Mouse (Mus musculus) liver, embryonic 15.5 days (tissue): ENCODE results near the gene Cfap161. TPM values are rescaled to one million over a fixed set of nuclear protein-coding genes. Genes with fewer than 3 reads are reported as not detected.

Experiments
- ATAC-seq: fragments of 200-750 bp; cut with Nextera tagmentation; 2 replicates; pipeline ENCODE4 v1.8.0; 2017; ENCODE audit warnings: moderate number of reproducible peaks, mild to moderate bottlenecking, moderate library complexity; ENCODE audit not compliant: insufficient read depth
- H3K27ac ChIP-seq: fragments of 300-500 bp; sonication (generic); replicated peaks from 2 replicates; pipeline ENCODE4 v1.5.1; 2015; ENCODE audit warnings: mild to moderate bottlenecking, inconsistent platforms
- H3K27me3 ChIP-seq: fragments of 300-500 bp; sonication (generic); 2 replicates; pipeline ENCODE4 v1.6.1; 2015; ENCODE audit warnings: mild to moderate bottlenecking, inconsistent platforms
- H3K36me3 ChIP-seq: fragments of 300-500 bp; sonication (generic); replicated peaks from 2 replicates; pipeline ENCODE4 v1.6.1; 2015; ENCODE audit warnings: moderate library complexity, mild to moderate bottlenecking, inconsistent platforms
- H3K4me1 ChIP-seq: fragments of 300-500 bp; sonication (generic); replicated peaks from 2 replicates; pipeline ENCODE4 v1.6.1; 2015; ENCODE audit warnings: inconsistent platforms
- H3K4me2 ChIP-seq: fragments of 300-500 bp; sonication (generic); 2 replicates; pipeline ENCODE4 v1.6.1; 2015; ENCODE audit warnings: moderate library complexity, mild to moderate bottlenecking, inconsistent platforms
- H3K4me3 ChIP-seq: fragments of 300-500 bp; sonication (generic); replicated peaks from 2 replicates; pipeline ENCODE4 v1.5.1; 2015; ENCODE audit warnings: mild to moderate bottlenecking, inconsistent platforms
- H3K9ac ChIP-seq: fragments of 300-500 bp; sonication (generic); 2 replicates; pipeline ENCODE4 v1.6.1; 2015; ENCODE audit warnings: moderate library complexity, mild to moderate bottlenecking, inconsistent platforms
- H3K9me3 ChIP-seq: fragments of 300-500 bp; sonication (generic); replicated peaks from 2 replicates; pipeline ENCODE4 v1.6.1; 2016; ENCODE audit warnings: inconsistent platforms
- WGBS: fragments of 180-500 bp; shearing (Covaris S2); methylation state at CpG from one replicate; pipeline ENCODE4 v1.1.7; 2015; ENCODE audit warnings: mixed read lengths; ENCODE audit not compliant: insufficient replicate concordance; 5-methylcytosine and 5-hydroxymethylcytosine counted together
- polyA plus RNA-seq: library from polyadenylated mRNA; unstranded; fragments of >200 nt; fragmentation: Nextera tagmentation; extraction: Ambion mirVana; gene quantifications from 2 replicates; pipeline ENCODE4 v1.2.1, GENCODE M21; 2015

Cfap161 gene
- polyA plus RNA-seq, 1 experiment from 2014 or later = not detected

- no peak overlapping the region for H3K4me2 ChIP-seq
- no peaks in the 10 kb centered on the region for H3K36me3 ChIP-seq
- WGBS = 49% methylated on average over 5 of the region's 5 CpGs
- no peak overlapping the region for H3K4me3 ChIP-seq
- no peak for ATAC-seq
- H3K27me3 ChIP-seq = no peaks in the 10 kb centered on the region
- no peaks in the 10 kb centered on the region for H3K9me3 ChIP-seq
- H3K4me1 ChIP-seq = no peaks in the 10 kb centered on the region
- H3K27ac ChIP-seq = no peak overlapping the region
- H3K9ac ChIP-seq = no peak overlapping the region
Observed at GRCm38 (mm10) chr7:83726936-83727632, 67.6 kb downstream of the Cfap161 start.

GRCm38 (mm10) chr7:83725801-83726200, 68.9 kb downstream of the Cfap161 start:
- Histone ChIP-seq H3K9ac (no peak overlapping the region), H3K27me3 (no peaks in the 10 kb centered on the region), H3K4me1 (no peaks in the 10 kb centered on the region), H3K4me3 (no peak overlapping the region), H3K9me3 (no peaks in the 10 kb centered on the region), H3K4me2 (no peak overlapping the region), H3K36me3 (no peaks in the 10 kb centered on the region), H3K27ac (no peak overlapping the region)
- ATAC-seq = no peak

DNA sequence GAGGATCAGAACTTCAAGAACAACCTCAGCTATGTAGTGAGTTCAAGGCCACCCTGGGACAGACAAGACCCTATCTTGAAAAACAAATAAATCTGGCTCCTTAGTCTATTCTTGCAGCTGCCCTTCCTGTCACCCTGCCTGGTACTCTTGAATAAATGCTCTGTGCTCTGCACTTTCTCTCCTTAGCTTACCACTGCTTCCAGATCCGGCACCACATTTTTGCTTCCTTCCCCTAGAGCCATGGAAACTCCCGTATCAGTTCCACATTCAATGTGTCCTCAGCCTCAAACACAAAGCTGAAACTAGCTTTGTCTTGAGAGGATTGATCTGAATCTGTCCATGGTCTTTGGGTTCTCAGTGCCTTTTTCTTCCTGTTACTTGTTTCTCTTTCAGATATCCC, 70.1 kb downstream of the Cfap161 start:
- Histone ChIP-seq H3K27me3 (no peaks in the 10 kb centered on the region), H3K36me3 (no peaks in the 10 kb centered on the region), H3K4me3 (no peak overlapping the region), H3K4me2 (no peak overlapping the region), H3K9ac (no peak overlapping the region), H3K27ac (no peak overlapping the region), H3K4me1 (no peaks in the 10 kb centered on the region), H3K9me3 (no peaks in the 10 kb centered on the region)
- WGBS = 46% methylated on average over 2 of the region's 2 CpGs
- no peak for ATAC-seq

Other genes starting within 250 kb of the Cfap161 start
- 0.18 and 0.23 TPM in 2 replicates for gene Tmc3, start 210.0 kb downstream of the Cfap161 start, polyA plus RNA-seq
- 14.4 and 18.8 TPM in 2 replicates for gene Stard5, start 162.9 kb downstream of the Cfap161 start, polyA plus RNA-seq
- gene Il16, start 49.2 kb downstream of the Cfap161 start, polyA plus RNA-seq = 6.2 and 6.9 TPM in 2 replicates
- gene Tlnrd1, start 89.4 kb upstream of the Cfap161 start, polyA plus RNA-seq = 11.1 and 13.4 TPM in 2 replicates
- 41.7 and 46.9 TPM in 2 replicates for gene Mesd, start 89.6 kb upstream of the Cfap161 start, polyA plus RNA-seq